Mouse (Mus musculus) cerebellum, postnatal 25 days (tissue): ENCODE data around the gene Prx.
"Not testable (repeated sequence)": the region's sequence is repeated elsewhere in the genome, so short reads cannot be mapped to it uniquely, and the experiment has no call there.

Experiments
- DNase-seq, 2 experiments: peaks; one replicate each; pipeline ENCODE4 v3.0.0; 2021; ENCODE audit warnings: mixed read lengths in 2 of 2

The Prx gene

DNA sequence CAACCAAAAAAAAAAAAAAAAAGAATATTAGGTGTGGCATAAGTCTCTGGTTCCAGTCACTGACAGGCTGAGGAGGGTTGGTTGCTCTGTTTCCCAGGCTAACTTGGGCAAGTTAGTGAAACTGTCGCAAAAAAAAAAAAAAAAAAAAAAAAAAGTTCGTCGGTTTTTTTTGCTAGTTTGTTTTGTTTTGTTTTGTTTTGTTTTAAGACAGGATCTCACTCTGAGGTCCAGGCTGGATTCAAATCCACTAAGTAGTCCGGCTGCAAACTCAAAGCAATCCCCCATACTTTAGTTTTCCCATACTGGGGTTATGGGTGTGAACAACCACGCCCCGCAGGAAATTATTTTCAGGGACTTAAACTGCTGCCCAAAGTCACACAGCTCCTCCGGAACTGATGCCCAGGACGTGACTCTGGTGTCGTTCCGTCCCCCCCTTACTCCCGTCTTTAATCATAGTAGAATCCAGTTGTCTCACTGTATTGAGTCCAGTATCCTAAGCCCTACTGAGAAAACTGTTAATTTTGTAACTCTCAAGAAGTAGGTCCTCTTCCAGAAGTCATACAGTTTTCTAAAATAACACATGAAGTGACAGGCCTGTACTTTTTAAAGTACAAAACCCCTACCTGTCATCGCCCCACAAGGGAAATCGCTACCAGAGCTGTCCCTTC is 12.9 kb upstream of the Prx start:
- no peak for DNase-seq

DNA sequence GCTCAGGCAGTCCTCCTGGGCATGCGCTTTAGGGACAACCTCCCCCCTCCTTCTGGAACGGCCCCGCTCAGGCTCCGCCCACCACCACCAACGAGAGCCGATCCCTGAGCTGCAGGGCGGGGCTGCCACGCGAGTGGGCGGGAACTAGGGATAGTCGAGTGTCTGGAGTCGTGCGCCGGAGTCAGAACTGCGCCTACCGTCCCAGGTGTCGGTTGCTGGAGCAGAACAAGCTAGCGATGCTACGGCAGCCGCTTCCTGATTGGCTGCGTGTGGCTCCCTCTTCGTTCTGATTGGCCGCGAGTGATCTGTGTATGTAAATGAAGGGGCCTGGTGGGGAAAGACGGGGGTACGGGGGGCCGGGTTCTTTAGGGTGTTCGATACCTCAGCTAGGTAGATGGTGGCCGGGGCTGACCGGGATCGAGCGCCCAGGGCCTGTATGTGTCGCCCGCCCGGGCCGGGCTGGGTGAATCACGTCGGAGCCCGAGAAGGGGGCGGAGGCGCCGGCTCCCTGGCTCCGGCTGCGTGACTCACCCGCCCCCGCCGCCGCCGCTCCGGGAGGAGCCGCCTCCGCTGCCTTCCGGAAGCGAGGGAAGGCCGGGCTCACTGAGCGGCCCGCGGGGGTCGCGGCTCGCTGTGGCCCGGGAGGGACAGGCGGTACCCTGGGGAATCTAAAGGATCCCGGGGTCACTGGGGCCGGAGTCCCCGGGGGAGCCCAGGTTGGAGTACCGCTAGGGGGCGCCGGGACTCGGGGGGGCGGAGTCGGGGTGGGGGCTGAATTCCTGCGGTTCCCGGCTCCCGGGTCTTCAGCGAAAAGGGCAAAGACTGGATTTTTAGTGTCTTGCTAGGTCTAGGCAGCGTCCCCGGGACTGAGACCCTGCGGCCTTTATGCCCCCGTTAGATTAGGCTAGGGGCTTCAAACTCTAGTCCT is 12.1 kb upstream of the Prx start, which contains the start of gene Sertad1:
Gene Sertad1 (plus strand): TSS at position 141 of the 928 bp plus-strand sequence.
- peak; percentile 100 for DNase-seq

GRCm38 (mm10) chr7:27487740-27488268 is 11.3 kb upstream of the Prx start:
- peak; percentile 63 to 81 for DNase-seq

GRCm38 (mm10) chr7:27489270-27489869 is 9.8 kb upstream of the Prx start:
- DNase-seq: peak in 1 of 2 experiments; percentile 50

DNA sequence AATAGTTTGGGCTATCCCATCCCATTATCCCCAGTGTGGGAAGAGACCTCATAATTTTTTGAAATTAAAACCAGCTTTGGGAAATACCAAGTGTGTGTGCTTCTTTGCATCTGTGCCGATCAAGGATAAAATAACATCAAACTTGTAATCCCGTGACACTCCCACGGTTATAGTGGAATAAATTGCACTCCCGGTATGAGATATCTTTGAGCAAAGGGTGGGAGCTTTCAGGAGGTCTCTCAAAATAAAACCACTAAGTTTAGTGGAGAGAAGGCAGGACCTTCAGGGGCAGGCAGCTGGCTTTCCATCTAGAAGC is 8.9 kb upstream of the Prx start:
- DNase-seq: no peak

DNA sequence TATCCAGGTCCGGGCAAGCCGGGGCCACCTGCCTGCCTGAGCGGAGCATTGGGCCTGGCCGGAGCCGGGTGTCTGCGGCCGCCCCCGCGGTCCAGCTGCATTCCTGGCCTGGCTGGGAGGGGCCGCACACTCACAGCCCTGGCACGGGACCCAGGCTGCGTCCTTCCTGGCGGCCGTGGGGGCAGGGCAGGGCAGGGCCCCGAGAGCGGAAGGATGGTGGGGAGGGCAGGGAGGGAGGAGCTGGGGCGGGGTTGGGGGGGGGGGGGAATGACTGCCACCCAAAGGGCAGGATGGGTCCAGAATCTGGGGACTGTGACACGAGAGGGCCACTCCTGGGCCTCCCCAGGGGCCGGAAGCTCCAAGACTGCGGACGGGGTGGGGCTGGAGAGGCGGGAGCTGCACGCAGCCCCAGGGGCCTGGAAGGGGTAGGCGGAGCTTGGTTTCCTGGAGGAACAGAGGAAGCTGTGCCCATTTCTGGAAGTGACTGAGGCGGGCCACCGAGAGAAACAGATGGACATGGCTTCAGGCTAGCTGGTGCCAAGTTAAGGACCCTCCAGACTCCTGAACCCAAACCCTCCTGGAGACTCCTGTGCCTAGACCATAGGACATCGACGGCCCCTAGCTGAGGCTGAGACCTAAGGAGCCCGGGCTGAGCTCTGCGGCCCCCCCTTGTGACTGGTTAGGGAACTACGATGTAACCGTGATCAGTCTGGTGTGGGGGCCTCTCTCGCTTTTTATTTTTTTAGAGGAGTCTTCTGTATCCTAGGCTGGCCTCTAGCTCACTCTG is 8.4 kb upstream of the Prx start:
- peak; percentile 94 to 97 for DNase-seq

DNA sequence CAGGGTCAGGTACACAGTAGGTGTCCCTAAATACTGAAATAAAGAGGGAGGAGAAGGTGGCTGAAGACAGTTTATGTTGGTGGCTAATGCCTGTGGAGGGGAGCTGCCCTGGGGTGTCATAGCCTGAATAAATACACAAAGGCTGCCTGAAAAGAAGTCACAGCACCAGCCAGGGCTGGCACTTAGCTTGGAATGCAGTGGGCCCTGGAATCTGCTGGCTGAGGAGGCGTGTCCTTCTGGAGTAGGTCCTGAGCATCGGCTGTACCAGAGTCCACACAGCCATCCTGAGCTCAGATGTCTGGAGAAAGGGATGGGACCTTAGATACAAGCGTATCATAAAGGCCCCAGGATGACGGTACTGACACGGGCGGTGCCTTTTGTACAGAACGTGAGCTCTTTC is 7.3 kb upstream of the Prx start:
- DNase-seq: peak in 1 of 2 experiments; percentile 24

- no peak for DNase-seq
Measured at GRCm38 (mm10) chr7:27493022-27493421, 6.1 kb upstream of the Prx start.

DNA sequence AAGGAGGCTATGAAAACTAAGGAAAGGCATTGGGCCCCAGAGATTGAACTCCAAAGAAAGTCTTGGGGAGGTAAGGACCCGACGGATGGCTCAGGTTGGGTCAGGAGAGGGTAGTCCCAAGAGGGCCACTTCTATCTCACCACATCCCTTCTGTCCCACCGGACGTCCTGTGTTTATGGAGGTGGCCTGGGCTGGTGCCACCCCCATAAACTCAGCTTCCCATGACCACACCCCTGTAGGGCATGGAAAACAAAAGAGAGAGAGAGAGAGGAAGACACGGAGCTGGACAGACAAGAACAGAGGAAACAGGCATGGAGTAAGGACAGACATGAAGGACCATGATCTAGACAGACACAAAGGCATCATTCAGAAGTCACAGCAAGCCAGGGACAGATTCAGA is 5.7 kb upstream of the Prx start:
- no peak for DNase-seq

DNA sequence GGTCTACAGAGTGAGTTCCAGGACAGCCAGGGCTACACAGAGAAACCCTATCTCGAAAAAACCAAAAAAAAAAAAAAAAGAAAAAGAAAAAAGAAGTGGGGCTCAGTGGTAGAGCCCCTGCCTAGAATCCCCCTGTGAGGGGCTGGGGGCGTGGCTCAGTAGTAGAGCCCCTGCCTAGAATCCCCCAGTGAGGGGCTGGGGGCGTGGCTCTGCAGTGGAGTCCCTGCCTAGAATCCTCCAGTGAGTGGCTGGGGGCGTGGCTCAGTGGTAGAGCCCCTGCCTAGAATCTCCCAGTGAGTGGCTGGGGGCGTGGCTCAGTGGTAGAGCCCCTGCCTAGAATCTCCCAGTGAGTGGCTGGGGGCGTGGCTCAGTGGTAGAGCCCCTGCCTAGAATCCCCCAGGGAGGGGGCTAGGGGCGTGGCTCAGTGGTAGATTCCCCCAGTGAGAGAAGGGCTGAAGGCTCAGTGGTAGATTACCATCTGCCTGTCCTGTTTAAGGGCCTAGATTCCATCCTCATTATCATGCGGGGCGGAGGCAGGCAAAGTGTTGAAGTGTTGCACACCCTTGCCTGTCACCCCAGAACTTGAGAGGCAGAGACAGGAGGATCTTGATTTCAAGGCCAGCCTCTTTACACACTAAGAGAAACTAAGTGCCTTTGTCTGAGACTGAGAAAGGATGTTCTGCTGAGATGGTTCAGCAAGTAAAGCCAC is 4.3 kb upstream of the Prx start:
- not testable (repeated sequence) for DNase-seq

- no peak for DNase-seq
Measured at GRCm38 (mm10) chr7:27501620-27502019, 2.5 kb downstream of the Prx start.

GRCm38 (mm10) chr7:27506765-27507370 is 7.7 kb downstream of the Prx start:
- no peak for DNase-seq

GRCm38 (mm10) chr7:27507711-27508647 is 8.9 kb downstream of the Prx start:
- peak; percentile 93 to 96 for DNase-seq

- peak; percentile 50 to 74 for DNase-seq
Measured at GRCm38 (mm10) chr7:27508648-27509005, 9.5 kb downstream of the Prx start.

DNA sequence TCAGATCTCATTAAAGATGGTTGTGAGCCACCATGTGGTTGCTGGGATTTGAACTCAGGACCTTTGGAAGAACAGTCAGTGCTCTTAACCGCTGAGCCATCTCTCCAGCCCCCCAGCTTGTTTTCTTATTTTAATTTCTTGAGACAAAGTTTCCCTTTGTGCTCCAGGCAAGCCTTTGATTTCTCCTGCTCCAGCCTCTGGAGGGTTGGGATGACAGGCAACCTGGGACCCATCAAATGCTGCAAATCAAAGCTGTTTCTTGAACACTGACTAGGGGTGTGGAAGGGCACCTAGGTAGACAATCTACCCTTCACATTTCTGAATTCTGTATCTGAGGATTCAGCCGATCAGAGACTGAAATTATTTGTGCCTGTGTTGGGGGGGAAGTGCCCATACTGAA is 11.7 kb downstream of the Prx start:
- no peak for DNase-seq

DNA sequence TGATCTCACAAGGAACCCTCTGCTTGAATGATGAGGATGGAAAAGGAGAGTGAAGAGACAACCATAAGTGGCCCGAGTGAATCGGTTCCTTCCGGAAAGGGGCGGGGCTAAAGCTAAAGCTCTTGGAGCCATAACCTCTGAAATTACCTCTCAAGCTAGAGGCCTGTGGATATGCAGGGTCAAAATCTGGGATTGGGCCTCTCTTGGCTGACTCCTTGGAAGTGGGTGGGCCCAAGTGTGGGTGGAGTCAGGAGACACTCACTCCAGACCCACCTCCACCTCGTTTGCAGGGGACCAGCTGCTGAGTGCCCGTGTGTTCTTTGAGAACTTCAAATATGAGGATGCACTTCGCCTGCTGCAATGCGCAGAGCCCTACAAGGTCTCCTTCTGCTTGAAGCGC is 15.8 kb downstream of the Prx start:
- DNase-seq: no peak

- DNase-seq: no peak
Measured at GRCm38 (mm10) chr7:27518314-27518713, 19.2 kb downstream of the Prx start.

DNA sequence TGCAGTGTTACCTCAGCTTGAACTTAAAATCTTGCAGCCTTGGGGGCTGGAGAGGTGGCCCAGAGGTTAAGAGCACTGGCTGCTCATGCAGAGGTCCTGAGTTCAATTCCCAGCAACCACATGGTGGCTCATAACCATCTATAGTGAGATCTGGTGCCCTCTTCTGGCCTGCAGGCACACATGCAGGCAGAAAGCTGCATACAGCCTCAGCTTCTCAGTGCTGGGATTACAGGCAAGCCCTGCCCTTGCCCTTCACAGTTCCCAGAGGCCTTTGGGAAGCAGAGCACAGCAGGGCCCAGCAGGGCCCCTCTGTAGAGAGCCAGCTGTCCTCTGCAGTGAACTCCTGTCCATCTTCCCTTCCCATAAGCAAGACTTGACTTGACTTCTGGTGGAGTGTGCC is 21.0 kb downstream of the Prx start:
- DNase-seq: no peak

DNA sequence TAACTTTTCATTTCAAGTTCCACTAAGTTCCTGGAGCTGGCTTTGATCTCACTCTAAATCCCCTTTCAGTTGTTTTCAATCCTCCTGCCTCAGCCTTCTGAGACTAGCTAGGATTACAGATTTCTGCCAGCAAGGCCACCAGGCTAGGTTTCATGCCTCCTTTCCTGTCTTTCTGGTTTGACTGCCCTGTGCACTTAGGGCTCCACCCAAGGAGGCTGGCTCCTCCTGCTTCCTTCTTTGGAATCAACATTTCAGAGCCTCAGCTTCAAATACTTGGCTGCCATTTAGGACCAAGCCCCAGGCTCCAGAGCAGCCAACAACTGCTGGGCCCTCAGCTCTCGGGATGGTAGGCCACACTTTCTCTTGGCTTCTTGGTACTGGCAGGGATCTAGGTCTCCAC is 21.5 kb downstream of the Prx start:
- DNase-seq: no peak

DNA sequence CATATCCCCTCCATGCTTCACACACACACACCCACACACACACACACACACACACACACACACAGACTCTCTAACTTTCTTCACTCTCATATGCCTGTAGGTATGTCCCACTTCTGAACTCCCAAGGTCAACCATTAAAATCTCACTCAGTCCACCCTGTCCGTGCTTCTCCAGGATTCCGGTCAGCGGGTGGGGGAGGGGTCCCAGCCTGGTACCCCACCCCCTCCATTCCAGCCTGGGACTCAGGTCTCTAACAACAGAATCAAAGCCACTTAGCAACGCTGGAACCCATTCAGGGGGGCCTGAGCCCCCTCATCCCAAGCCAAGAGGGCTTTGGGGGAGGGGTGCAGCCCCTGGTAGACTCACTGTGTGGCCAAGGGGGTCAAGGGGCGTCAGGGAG is 23.8 kb downstream of the Prx start, which contains the start of gene Hipk4:
Gene Hipk4 (plus strand): TSS at position 301 of the 400 bp plus-strand sequence.
- no peak for DNase-seq
